Mouse (Mus musculus): ENCODE measurements around the gene Gm10229. TPM values are rescaled to one million over a fixed set of nuclear protein-coding genes. Genes with fewer than 3 reads are reported as not detected.
"Not testable (repeated sequence)": the region's sequence is repeated elsewhere in the genome, so short reads cannot be mapped to it uniquely, and the experiment has no call there.

Gene Gm10229
- not detected in 2 replicates for polyA plus RNA-seq (2015; fragmentation: Nextera tagmentation; extraction: Ambion mirVana)

- not testable (repeated sequence) for H3K4me2 ChIP-seq; H3K27me3 ChIP-seq (replicated peaks); H3K4me1 ChIP-seq; H3K27ac ChIP-seq (replicated peaks); H3K9me3 ChIP-seq (replicated peaks); H3K9ac ChIP-seq (replicated peaks); H3K36me3 ChIP-seq; ATAC-seq (ENCODE audit: low FRiP score); H3K4me3 ChIP-seq (replicated peaks)
- WGBS, result 96% methylated on average over 3 of the region's 3 CpGs
These were observed at the start of gene Gm10229 for GRCm38 (mm10) chr16:89014984-89015383. TSS of gene Gm10229 (plus strand) at chr16:89015284.

- 80% methylated on average over 5 of the region's 5 CpGs for WGBS
These were observed 4.4 kb upstream of the Gm10229 start, which contains the start of gene Krtap22-2 for GRCm38 (mm10) chr16:89010659-89011058. TSS of gene Krtap22-2 (minus strand) at chr16:89010759.

GRCm38 (mm10) chr16:89013973-89014372 is 1.1 kb upstream of the Gm10229 start:
- no peak for ATAC-seq (ENCODE audit: low FRiP score)
- WGBS, result 98% methylated on average over 3 of the region's 3 CpGs

More at GRCm38 (mm10) chr16:89010659-89011058, 4.4 kb upstream of the Gm10229 start, which contains the start of gene Krtap22-2:
- no peaks in the 10 kb centered on the region for H3K4me1 ChIP-seq
- H3K9me3 ChIP-seq (replicated peaks), result no peaks in the 10 kb centered on the region
- H3K4me2 ChIP-seq, result no peak within 1 kb of the TSS
- no peak within 1 kb of the TSS for H3K9ac ChIP-seq (replicated peaks)
- H3K4me3 ChIP-seq (replicated peaks), result no peak within 1 kb of the TSS
- no peaks in the 10 kb centered on the region for H3K36me3 ChIP-seq
- no peaks in the 10 kb centered on the region for H3K27me3 ChIP-seq (replicated peaks)
- no peak within 1 kb of the TSS for H3K27ac ChIP-seq (replicated peaks)
- ATAC-seq (ENCODE audit: low FRiP score), result no peak

GRCm38 (mm10) chr16:89031399-89031798 is 16.3 kb downstream of the Gm10229 start, which contains the start of gene Krtap6-1:
TSS of gene Krtap6-1 (plus strand) at chr16:89031699.
- not testable (repeated sequence) for H3K9ac ChIP-seq (replicated peaks); H3K4me2 ChIP-seq; H3K27ac ChIP-seq (replicated peaks); H3K9me3 ChIP-seq (replicated peaks); H3K4me1 ChIP-seq; H3K36me3 ChIP-seq; ATAC-seq (ENCODE audit: low FRiP score); H3K27me3 ChIP-seq (replicated peaks); H3K4me3 ChIP-seq (replicated peaks)
- 93% methylated on average over 3 of the region's 3 CpGs for WGBS

More at GRCm38 (mm10) chr16:89013973-89014372, 1.1 kb upstream of the Gm10229 start:
- Histone ChIP-seq H3K27ac (replicated peaks) (no peak overlapping the region), H3K4me2 (no peak overlapping the region), H3K4me3 (replicated peaks) (no peak overlapping the region), H3K4me1 (no peaks in the 10 kb centered on the region), H3K9me3 (replicated peaks) (no peaks in the 10 kb centered on the region), H3K27me3 (replicated peaks) (no peaks in the 10 kb centered on the region), H3K9ac (replicated peaks) (no peak overlapping the region), H3K36me3 (no peaks in the 10 kb centered on the region)

- not testable (repeated sequence) for H3K9ac ChIP-seq (replicated peaks); H3K36me3 ChIP-seq; H3K4me1 ChIP-seq; H3K4me2 ChIP-seq; ATAC-seq (ENCODE audit: low FRiP score); H3K4me3 ChIP-seq (replicated peaks); H3K27me3 ChIP-seq (replicated peaks); H3K9me3 ChIP-seq (replicated peaks); H3K27ac ChIP-seq (replicated peaks)
- 92% methylated on average over 2 of the region's 4 CpGs for WGBS
These were observed 26.3 kb downstream of the Gm10229 start, which contains the start of gene Gm10228 for GRCm38 (mm10) chr16:89041372-89041771. TSS of gene Gm10228 (minus strand) at chr16:89041472.

- H3K4me2 ChIP-seq, result no peak within 1 kb of the TSS
- 92% methylated on average over 3 of the region's 3 CpGs for WGBS
- no peak within 1 kb of the TSS for H3K27ac ChIP-seq (replicated peaks)
- no peaks in the 10 kb centered on the region for H3K9me3 ChIP-seq (replicated peaks)
- H3K27me3 ChIP-seq (replicated peaks), result no peaks in the 10 kb centered on the region
- H3K9ac ChIP-seq (replicated peaks), result no peak within 1 kb of the TSS
- H3K36me3 ChIP-seq, result no peaks in the 10 kb centered on the region
- H3K4me3 ChIP-seq (replicated peaks), result no peak within 1 kb of the TSS
- no peak for ATAC-seq (ENCODE audit: low FRiP score)
- no peaks in the 10 kb centered on the region for H3K4me1 ChIP-seq
These were observed 32.7 kb downstream of the Gm10229 start, which contains the start of gene Krtap6-5 for GRCm38 (mm10) chr16:89047783-89048182. TSS of gene Krtap6-5 (minus strand) at chr16:89047883.

- H3K9me3 ChIP-seq (replicated peaks); H3K27me3 ChIP-seq (replicated peaks); H3K36me3 ChIP-seq; H3K4me3 ChIP-seq (replicated peaks); ATAC-seq (ENCODE audit: low FRiP score); H3K9ac ChIP-seq (replicated peaks); H3K27ac ChIP-seq (replicated peaks); H3K4me2 ChIP-seq; H3K4me1 ChIP-seq: not testable (repeated sequence)
- no CpG with 5 or more reads among the region's 2 CpGs for WGBS
These were observed 48.8 kb downstream of the Gm10229 start, which contains the start of gene 1110025L11Rik for GRCm38 (mm10) chr16:89063902-89064301. TSS of gene 1110025L11Rik (minus strand) at chr16:89064002.

Other genes starting within 250 kb of the Gm10229 start
- gene 2310057N15Rik, start 241.1 kb upstream of the Gm10229 start, polyA plus RNA-seq (2015; fragmentation: Nextera tagmentation; extraction: Ambion mirVana), result not detected in 2 replicates
- not detected in 2 replicates for gene Gm5965, start 237.4 kb upstream of the Gm10229 start, polyA plus RNA-seq (2015; fragmentation: Nextera tagmentation; extraction: Ambion mirVana)
- gene Gm20741, start 203.1 kb upstream of the Gm10229 start, polyA plus RNA-seq (2015; fragmentation: Nextera tagmentation; extraction: Ambion mirVana), result not detected in 2 replicates
- gene Krtap15, start 195.1 kb upstream of the Gm10229 start, polyA plus RNA-seq (2015; fragmentation: Nextera tagmentation; extraction: Ambion mirVana), result not detected in 2 replicates
- not detected in 2 replicates for gene Krtap14, start 189.1 kb upstream of the Gm10229 start, polyA plus RNA-seq (2015; fragmentation: Nextera tagmentation; extraction: Ambion mirVana)
- gene Krtap19-1, start 145.9 kb upstream of the Gm10229 start, polyA plus RNA-seq (2015; fragmentation: Nextera tagmentation; extraction: Ambion mirVana), result not detected in 2 replicates
- gene Krtap19-2, start 141.0 kb upstream of the Gm10229 start, polyA plus RNA-seq (2015; fragmentation: Nextera tagmentation; extraction: Ambion mirVana), result not detected in 2 replicates
- gene Krtap19-3, start 137.2 kb upstream of the Gm10229 start, polyA plus RNA-seq (2015; fragmentation: Nextera tagmentation; extraction: Ambion mirVana), result not detected in 2 replicates
- gene Krtap19-4, start 130.2 kb upstream of the Gm10229 start, polyA plus RNA-seq (2015; fragmentation: Nextera tagmentation; extraction: Ambion mirVana), result not detected in 2 replicates
- gene Krtap19-5, start 118.8 kb upstream of the Gm10229 start, polyA plus RNA-seq (2015; fragmentation: Nextera tagmentation; extraction: Ambion mirVana), result not detected in 2 replicates
- not detected in 2 replicates for gene Krtap19-9b, start 83.0 kb upstream of the Gm10229 start, polyA plus RNA-seq (2015; fragmentation: Nextera tagmentation; extraction: Ambion mirVana)
- not detected in 2 replicates for gene Krtap16-3, start 52.4 kb upstream of the Gm10229 start, polyA plus RNA-seq (2015; fragmentation: Nextera tagmentation; extraction: Ambion mirVana)
- not detected in 2 replicates for gene Krtap22-2, start 4.5 kb upstream of the Gm10229 start, polyA plus RNA-seq (2015; fragmentation: Nextera tagmentation; extraction: Ambion mirVana)
- gene Krtap6-1, start 16.4 kb downstream of the Gm10229 start, polyA plus RNA-seq (2015; fragmentation: Nextera tagmentation; extraction: Ambion mirVana), result not detected in 2 replicates
- gene Gm10228, start 26.2 kb downstream of the Gm10229 start, polyA plus RNA-seq (2015; fragmentation: Nextera tagmentation; extraction: Ambion mirVana), result not detected in 2 replicates
- not detected in 2 replicates for gene Krtap6-5, start 32.6 kb downstream of the Gm10229 start, polyA plus RNA-seq (2015; fragmentation: Nextera tagmentation; extraction: Ambion mirVana)
- gene 1110025L11Rik, start 48.7 kb downstream of the Gm10229 start, polyA plus RNA-seq (2015; fragmentation: Nextera tagmentation; extraction: Ambion mirVana), result not detected in 2 replicates
- not detected in 2 replicates for gene Krtap6-3, start 68.7 kb downstream of the Gm10229 start, polyA plus RNA-seq (2015; fragmentation: Nextera tagmentation; extraction: Ambion mirVana)
- not detected in 2 replicates for gene Gm6358, start 125.6 kb downstream of the Gm10229 start, polyA plus RNA-seq (2015; fragmentation: Nextera tagmentation; extraction: Ambion mirVana)
- gene Gm10061, start 135.8 kb downstream of the Gm10229 start, polyA plus RNA-seq (2015; fragmentation: Nextera tagmentation; extraction: Ambion mirVana), result not detected in 2 replicates
- gene Gm9789, start 142.7 kb downstream of the Gm10229 start, polyA plus RNA-seq (2015; fragmentation: Nextera tagmentation; extraction: Ambion mirVana), result not detected in 2 replicates
- not detected in 2 replicates for gene Gm7735, start 154.2 kb downstream of the Gm10229 start, polyA plus RNA-seq (2015; fragmentation: Nextera tagmentation; extraction: Ambion mirVana)
- gene 1110057P08Rik, start 159.5 kb downstream of the Gm10229 start, polyA plus RNA-seq (2015; fragmentation: Nextera tagmentation; extraction: Ambion mirVana), result not detected in 2 replicates
- gene Krtap20-2, start 190.6 kb downstream of the Gm10229 start, polyA plus RNA-seq (2015; fragmentation: Nextera tagmentation; extraction: Ambion mirVana), result not detected in 2 replicates

Measured in neural tube, embryonic 15.5 days (tissue).